13 mouse cellular contexts compared by ENCODE assay signal in genomic region chr10:75119396-75119795, GRCm38 (mm10). TPM values are rescaled to one million over a fixed set of nuclear protein-coding genes. Genes with fewer than 3 reads are reported as not detected.
DNase-seq lines count a peak whose midpoint lies in the region; ATAC-seq lines count a peak whose summit lies in the region.
"Had no signal": no experiment of that assay in that cellular context is flagged by ENCODE, and none has a peak within 500 bp of the region (broad histone marks: within the 10 kb centered on the region; RNA-seq: fewer than 3 reads in every experiment).

No protein-coding gene starts in this region.

- no peak for DNase-seq in heart, postnatal 10 days
- peak; percentile 38 to 40 for DNase-seq in B cell, adult 2 months
- DNase-seq in lung, postnatal 36 days: peak; percentile 83
- DNase-seq in left cerebral cortex, postnatal 4 days: no peak
- no peak for DNase-seq in layer of hippocampus, adult 9-11 months
- DNase-seq: cerebellum, adult 11-12 months; right cerebral cortex, postnatal 25 days had no signal

- peaks cover 67% of the 10 kb centered on the region for H3K4me1 ChIP-seq in heart, embryonic 12.5 days (replicated peaks)
- peaks cover 6% of the 10 kb centered on the region; the same call in 1 of the 2 replicates for H3K4me1 ChIP-seq in midbrain, embryonic 16.5 days (ENCODE audit: control insufficient read depth, insufficient read depth, low read length)

- intact Hi-C loops in heart, postnatal 10 days (cut with DNase I): no loop called here
- intact Hi-C loops in left cerebral cortex, postnatal 4 days (cut with DNase I): no loop called here

- no peaks in the 10 kb centered on the region for H3K9me3 ChIP-seq in heart, embryonic 12.5 days (replicated peaks)
- no peaks in the 10 kb centered on the region for H3K9me3 ChIP-seq in midbrain, embryonic 16.5 days (replicated peaks; ENCODE audit: control insufficient read depth, low read length, poor library complexity, severe bottlenecking)
- H3K9me3 ChIP-seq: midbrain, embryonic 13.5 days had no signal

- ATAC-seq in heart, embryonic 12.5 days (ENCODE audit: insufficient number of reproducible peaks, low FRiP score): 0 out of 2 replicates have a peak, but pooled peaks have one; percentile 9
- ATAC-seq in granulocyte monocyte progenitor cell, adult 5-6 weeks (replicated peaks; ENCODE audit: poor library complexity, severe bottlenecking): peak; percentile 45
- no peak for ATAC-seq in midbrain, embryonic 16.5 days
- ATAC-seq: midbrain, embryonic 13.5 days had no signal

- no peak overlapping the region for H3K27ac ChIP-seq in heart, embryonic 12.5 days (ENCODE audit: poor library complexity, severe bottlenecking)
- no peak overlapping the region for H3K27ac ChIP-seq in midbrain, embryonic 16.5 days (ENCODE audit: low read length)
- H3K27ac ChIP-seq: midbrain, embryonic 13.5 days had no signal

- H3K9ac ChIP-seq in heart, embryonic 12.5 days: no peak overlapping the region
- no peak overlapping the region for H3K9ac ChIP-seq in midbrain, embryonic 16.5 days (ENCODE audit: low read depth, low read length)
- H3K9ac ChIP-seq: midbrain, embryonic 13.5 days had no signal

- no peak overlapping the region for H3K4me3 ChIP-seq in heart, embryonic 12.5 days
- no peak overlapping the region for H3K4me3 ChIP-seq in midbrain, embryonic 16.5 days (ENCODE audit: low read depth, low read length)
- H3K4me3 ChIP-seq: erythroblast, embryonic 14.5 days; midbrain, embryonic 13.5 days had no signal

- WGBS in heart, embryonic 12.5 days: 66% methylated on average over 3 of the region's 3 CpGs
- WGBS in midbrain, embryonic 16.5 days: 83% methylated on average over 3 of the region's 3 CpGs

- H3K36me3 ChIP-seq in heart, embryonic 12.5 days: no peaks in the 10 kb centered on the region
- no peaks in the 10 kb centered on the region for H3K36me3 ChIP-seq in midbrain, embryonic 16.5 days (ENCODE audit: control insufficient read depth, insufficient read depth, low read length)
- H3K36me3 ChIP-seq: midbrain, embryonic 13.5 days had no signal

- no peak overlapping the region for H3K4me2 ChIP-seq in heart, embryonic 12.5 days
- no peak overlapping the region for H3K4me2 ChIP-seq in midbrain, embryonic 16.5 days (ENCODE audit: low read length)
- H3K4me2 ChIP-seq: midbrain, embryonic 13.5 days had no signal

- H3K27me3 ChIP-seq in heart, embryonic 12.5 days (replicated peaks): no peaks in the 10 kb centered on the region
- no peaks in the 10 kb centered on the region for H3K27me3 ChIP-seq in midbrain, embryonic 16.5 days (ENCODE audit: control insufficient read depth, insufficient read depth, low read depth, low read length)
- H3K27me3 ChIP-seq: midbrain, embryonic 13.5 days had no signal

RNA-seq across cellular contexts. Expression of gene Bcr, which starts 59.0 kb away (rescaled TPM):
- 21.9 and 23.7 TPM in 2 replicates for polyA plus RNA-seq in heart, embryonic 12.5 days (2016; fragmentation: Nextera tagmentation; extraction: Ambion mirVana)
- total RNA-seq in heart, postnatal 10 days (2021): 10 to 100 TPM; 11.1 to 11.7 TPM
- total RNA-seq in granulocyte monocyte progenitor cell, adult 5-6 weeks (2014; fragmentation: Nextera tagmentation): 28.1 and 32.0 TPM in 2 replicates
- total RNA-seq in granulocyte monocyte progenitor cell, adult 5-6 weeks (2017): 17.7 and 24.5 TPM in 2 replicates
- total RNA-seq in left cerebral cortex, postnatal 4 days (2021): 10 to 100 TPM; 91.0 to 94.5 TPM
- 12.4 and 13.8 TPM in 2 replicates for polyA plus RNA-seq in midbrain, embryonic 16.5 days (2015; fragmentation: Nextera tagmentation; extraction: Ambion mirVana)
- total RNA-seq: MEL had no signal

Comparison
In these comparisons a context has a peak if more than half of its experiments do, and no peak if none do; other contexts are left out.
1. DNase-seq: peak in B cell, adult 2 months (2 of 2) and lung, postnatal 36 days (single experiment); none in heart, postnatal 10 days (0 of 2), left cerebral cortex, postnatal 4 days (single experiment) and layer of hippocampus, adult 9-11 months (single experiment).